Mouse (Mus musculus): Measurements from ENCODE around the gene Afap1l2. TPM values are rescaled to one million over a fixed set of nuclear protein-coding genes. Genes with fewer than 3 reads are reported as not detected.

Afap1l2 gene
- polyA plus RNA-seq, 1 experiment from 2014 or later: 2.7 TPM

DNA sequence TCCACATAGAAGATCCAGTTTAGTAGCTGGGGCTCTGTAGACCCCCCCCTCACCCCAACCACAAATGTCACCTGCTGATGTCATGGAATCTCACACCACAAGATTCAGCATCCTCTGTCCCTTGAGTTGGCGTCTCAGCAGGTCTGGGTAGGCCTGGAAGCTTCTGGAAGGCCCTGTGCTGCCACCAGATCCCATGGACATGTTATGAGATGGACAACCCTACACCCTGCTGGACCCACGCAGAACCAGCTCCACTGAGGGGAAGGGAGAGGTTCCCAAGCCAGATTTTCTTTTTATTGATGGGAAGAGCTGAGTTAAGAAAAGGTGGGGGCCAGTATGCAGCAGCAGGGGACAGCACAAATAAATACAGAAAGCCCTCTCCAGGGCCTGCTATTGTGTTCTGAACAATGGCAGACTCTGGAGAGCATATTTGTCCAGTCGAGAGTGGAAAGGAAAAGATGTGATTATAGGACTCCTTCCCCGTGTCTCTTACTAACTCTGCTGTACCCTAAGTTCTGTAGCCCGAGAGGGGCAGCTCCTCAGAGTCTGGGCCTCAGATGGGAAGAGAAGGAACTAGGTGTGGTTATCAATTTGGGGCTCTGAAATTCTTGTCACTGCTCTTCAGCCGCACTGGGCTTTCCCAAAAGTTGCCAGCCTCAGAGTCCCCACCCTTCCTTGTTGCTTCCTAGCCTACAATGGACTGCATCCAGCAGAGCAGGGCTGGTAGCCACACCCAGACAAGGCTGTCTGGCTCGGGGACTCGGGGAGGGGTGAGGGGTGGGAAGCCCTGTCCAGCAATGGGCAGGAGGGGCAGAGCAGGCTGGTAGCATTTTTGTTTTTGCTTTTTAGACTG, 20.5 kb upstream of the Afap1l2 start:
- Histone ChIP-seq H3K9ac (no peak overlapping the region), H3K4me1 (no peaks in the 10 kb centered on the region), H3K4me2 (no peak overlapping the region), H3K27me3 (no peaks in the 10 kb centered on the region), H3K27ac (no peak overlapping the region), H3K36me3 (ENCODE audit: poor library complexity, severe bottlenecking) (no peaks in the 10 kb centered on the region), H3K4me3 (no peak overlapping the region), H3K9me3 (replicated peaks) (no peaks in the 10 kb centered on the region)
- ATAC-seq: no peak
- WGBS: 35% methylated on average over 8 of the region's 8 CpGs

DNA sequence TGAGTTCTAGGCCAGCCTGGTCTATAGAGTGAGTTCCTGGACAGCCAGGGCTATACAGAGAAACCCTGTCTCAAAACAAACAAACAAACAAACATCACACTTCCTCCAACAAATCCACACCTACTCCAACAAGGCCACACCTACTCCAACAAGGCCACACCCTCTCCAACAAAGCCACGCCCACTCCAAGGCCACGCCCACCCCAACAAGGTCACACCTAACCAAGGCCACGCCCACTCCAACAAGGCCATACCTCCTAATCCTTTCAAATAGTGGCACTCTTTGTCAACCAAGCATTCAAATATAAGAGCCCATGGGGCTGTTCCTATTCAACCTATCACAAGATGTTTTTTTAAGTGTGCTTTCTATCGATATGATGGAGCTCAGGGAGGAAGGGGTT, 18.5 kb upstream of the Afap1l2 start:
- H3K9ac ChIP-seq: no peak overlapping the region
- ATAC-seq: no peak
- H3K9me3 ChIP-seq (replicated peaks): no peaks in the 10 kb centered on the region
- no peaks in the 10 kb centered on the region for H3K4me1 ChIP-seq
- H3K27me3 ChIP-seq: no peaks in the 10 kb centered on the region
- no peaks in the 10 kb centered on the region for H3K36me3 ChIP-seq (ENCODE audit: poor library complexity, severe bottlenecking)
- H3K4me2 ChIP-seq: no peak overlapping the region
- 84% methylated on average over 4 of the region's 4 CpGs for WGBS
- no peak overlapping the region for H3K27ac ChIP-seq
- no peak overlapping the region for H3K4me3 ChIP-seq

DNA sequence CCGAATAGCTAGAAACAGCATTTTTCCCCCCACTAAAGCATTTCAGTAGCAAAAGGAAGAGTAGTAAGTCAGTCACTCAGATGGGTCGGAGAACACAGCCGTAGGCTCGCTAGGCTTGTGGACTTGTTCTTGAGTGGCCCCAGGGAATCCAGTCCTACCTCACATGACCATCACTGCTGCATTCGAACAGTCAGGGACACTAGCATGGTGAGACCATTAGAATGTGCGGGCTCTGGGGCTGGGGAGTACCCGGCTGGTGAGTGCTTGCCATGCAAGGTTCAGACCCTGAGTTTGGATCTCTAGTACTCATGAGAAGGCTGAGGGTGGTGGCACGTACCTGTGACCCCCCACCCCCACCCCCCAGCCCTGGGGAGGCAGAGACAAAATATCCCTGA, 9.8 kb upstream of the Afap1l2 start:
- Histone ChIP-seq H3K36me3 (ENCODE audit: poor library complexity, severe bottlenecking) (no peaks in the 10 kb centered on the region), H3K4me3 (no peak overlapping the region), H3K9ac (no peak overlapping the region), H3K9me3 (replicated peaks) (no peaks in the 10 kb centered on the region), H3K4me2 (no peak overlapping the region), H3K4me1 (no peaks in the 10 kb centered on the region), H3K27ac (no peak overlapping the region), H3K27me3 (no peaks in the 10 kb centered on the region)
- ATAC-seq: no peak
- WGBS: 83% methylated on average over 8 of the region's 8 CpGs

DNA sequence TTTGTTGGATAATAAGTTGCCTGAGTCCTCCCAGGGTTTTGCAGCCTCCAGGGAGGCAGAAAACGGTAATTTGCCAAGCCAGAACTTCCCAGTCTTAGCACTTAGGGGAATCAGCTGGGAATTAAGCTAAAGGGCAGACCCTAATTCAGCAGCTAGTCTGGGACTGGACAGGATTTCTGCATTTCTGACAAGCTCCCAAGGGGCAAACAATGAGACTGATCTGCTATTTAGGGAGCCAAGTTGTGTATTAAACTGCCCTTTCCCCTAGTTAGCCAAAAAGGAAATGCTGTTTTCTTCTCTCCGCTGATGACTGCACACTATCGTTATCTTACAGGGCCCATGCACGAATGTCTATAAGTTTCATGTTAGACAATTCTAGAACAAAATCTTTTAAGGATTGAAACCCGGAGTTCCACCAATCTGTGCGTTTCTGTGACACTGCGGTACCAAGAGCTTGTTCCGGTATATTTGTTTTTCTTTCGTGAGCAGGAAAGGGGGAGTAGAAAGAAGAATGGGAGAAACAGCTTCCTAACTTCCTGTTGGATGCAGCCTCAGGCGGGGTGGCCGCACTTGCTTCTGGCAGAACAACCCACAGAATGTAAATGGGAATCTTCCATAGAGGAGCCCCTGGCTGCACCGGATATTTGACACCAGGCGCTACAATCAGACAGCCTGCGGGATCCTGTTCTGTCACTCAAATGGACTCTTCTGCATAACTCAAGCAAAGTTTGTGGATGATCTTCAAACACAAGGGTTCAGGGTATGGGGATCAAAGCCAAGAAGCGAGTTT, 9.2 kb upstream of the Afap1l2 start:
- 63% methylated on average over 15 of the region's 15 CpGs for WGBS
- H3K27me3 ChIP-seq: no peaks in the 10 kb centered on the region
- no peaks in the 10 kb centered on the region for H3K4me1 ChIP-seq
- H3K4me2 ChIP-seq: no peak overlapping the region
- H3K9me3 ChIP-seq (replicated peaks): no peaks in the 10 kb centered on the region
- H3K4me3 ChIP-seq: no peak overlapping the region
- H3K36me3 ChIP-seq (ENCODE audit: poor library complexity, severe bottlenecking): no peaks in the 10 kb centered on the region
- no peak for ATAC-seq
- no peak overlapping the region for H3K27ac ChIP-seq
- H3K9ac ChIP-seq: no peak overlapping the region

DNA sequence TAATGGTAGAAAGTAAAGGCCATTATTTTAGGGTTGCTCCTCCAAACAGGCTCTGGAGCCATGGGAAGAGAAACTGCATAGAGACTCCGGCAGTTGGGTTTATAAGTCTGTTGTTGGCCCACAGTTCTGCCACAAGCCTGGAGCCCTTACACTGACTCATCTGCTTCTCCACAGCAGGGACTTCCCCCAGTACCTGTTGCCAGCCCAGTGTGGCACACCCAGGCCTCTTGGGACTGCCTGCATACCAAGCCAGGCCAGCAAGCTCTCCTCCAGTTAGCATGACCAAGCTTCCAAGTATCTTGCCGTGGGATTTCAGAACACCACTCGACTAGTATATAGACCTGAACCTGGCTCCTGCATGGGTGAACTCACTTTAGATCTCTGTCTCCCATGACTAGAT, 6.8 kb upstream of the Afap1l2 start:
- no peaks in the 10 kb centered on the region for H3K4me1 ChIP-seq
- WGBS: 89% methylated on average over 3 of the region's 3 CpGs
- H3K9ac ChIP-seq: no peak overlapping the region
- no peak overlapping the region for H3K4me3 ChIP-seq
- H3K27ac ChIP-seq: no peak overlapping the region
- no peak overlapping the region for H3K4me2 ChIP-seq
- no peaks in the 10 kb centered on the region for H3K36me3 ChIP-seq (ENCODE audit: poor library complexity, severe bottlenecking)
- H3K9me3 ChIP-seq (replicated peaks): no peaks in the 10 kb centered on the region
- H3K27me3 ChIP-seq: peaks cover 3% of the 10 kb centered on the region
- ATAC-seq: no peak

DNA sequence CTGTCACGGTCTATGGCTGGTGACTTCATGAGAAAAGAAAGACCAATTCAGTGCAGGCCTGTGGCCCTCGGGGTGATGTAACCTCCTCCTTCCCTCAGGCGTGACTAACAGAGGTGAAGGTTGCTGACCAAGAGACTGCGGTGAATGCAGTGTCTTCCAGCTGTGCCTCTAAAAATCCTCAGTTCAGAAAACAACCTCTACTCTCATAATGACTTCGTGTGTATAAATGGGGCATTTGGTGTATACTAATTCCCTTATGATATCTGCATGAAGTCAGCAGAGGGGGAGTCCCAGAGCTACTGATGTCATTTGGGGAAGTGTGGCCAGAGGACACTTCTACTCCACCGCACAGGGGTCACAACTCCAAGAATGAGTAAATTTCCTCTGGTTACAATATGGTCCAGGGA, 5.2 kb upstream of the Afap1l2 start:
- Histone ChIP-seq H3K36me3 (ENCODE audit: poor library complexity, severe bottlenecking) (no peaks in the 10 kb centered on the region), H3K4me1 (peaks cover 4% of the 10 kb centered on the region), H3K9me3 (replicated peaks) (no peaks in the 10 kb centered on the region), H3K27me3 (peaks cover 17% of the 10 kb centered on the region), H3K27ac (no peak overlapping the region), H3K4me2 (no peak overlapping the region), H3K9ac (no peak overlapping the region), H3K4me3 (no peak overlapping the region)
- 59% methylated on average over 6 of the region's 6 CpGs for WGBS
- no peak for ATAC-seq

DNA sequence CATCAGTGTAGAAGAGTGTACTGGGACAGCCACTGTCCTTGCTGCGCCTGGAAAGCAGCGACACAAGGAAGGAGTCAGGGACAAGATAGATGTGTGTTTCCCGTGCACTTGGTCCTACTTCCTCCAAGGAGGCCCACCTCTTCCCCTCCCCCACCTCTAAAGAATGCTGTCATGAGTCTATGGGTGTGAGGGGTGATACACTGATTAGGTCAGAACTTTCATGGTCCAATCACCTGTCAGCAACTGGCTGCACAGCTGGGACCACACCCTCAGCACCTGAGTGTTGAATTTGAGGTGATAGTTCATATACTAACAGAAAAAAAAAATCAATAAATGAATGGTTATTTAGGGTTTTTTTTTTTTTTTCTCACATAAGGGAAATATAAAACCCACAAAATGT, 4.0 kb upstream of the Afap1l2 start:
- WGBS: 71% methylated on average over 3 of the region's 3 CpGs
- H3K4me2 ChIP-seq: no peak overlapping the region
- H3K36me3 ChIP-seq (ENCODE audit: poor library complexity, severe bottlenecking): no peaks in the 10 kb centered on the region
- H3K27me3 ChIP-seq: peaks cover 29% of the 10 kb centered on the region
- H3K4me1 ChIP-seq: peaks cover 15% of the 10 kb centered on the region
- ATAC-seq: no peak
- H3K4me3 ChIP-seq: no peak overlapping the region
- no peaks in the 10 kb centered on the region for H3K9me3 ChIP-seq (replicated peaks)
- H3K27ac ChIP-seq: no peak overlapping the region
- H3K9ac ChIP-seq: no peak overlapping the region

DNA sequence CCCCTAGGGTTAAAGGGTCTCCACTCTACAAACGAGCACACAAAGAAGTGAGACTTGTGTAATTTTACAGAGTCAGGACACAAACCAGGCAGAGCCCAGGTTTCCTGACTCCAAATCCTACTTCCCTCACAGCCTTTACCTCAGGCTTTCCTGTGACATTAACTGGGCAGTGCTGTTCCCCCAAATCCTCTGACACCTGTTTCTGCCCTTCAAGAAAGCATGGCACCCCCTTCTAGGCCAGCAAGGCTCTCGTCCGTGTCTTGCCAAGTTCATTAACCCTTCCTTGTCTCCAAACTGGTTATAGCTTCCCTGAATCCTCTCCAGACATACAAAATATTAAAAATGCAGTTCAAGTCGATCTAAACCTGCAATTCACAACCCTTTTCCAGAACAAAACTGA, 2.0 kb upstream of the Afap1l2 start:
- Histone ChIP-seq H3K4me1 (peaks cover 15% of the 10 kb centered on the region), H3K9ac (no peak overlapping the region), H3K9me3 (replicated peaks) (no peaks in the 10 kb centered on the region), H3K4me2 (no peak overlapping the region), H3K4me3 (no peak overlapping the region), H3K27me3 (peaks cover 39% of the 10 kb centered on the region), H3K36me3 (ENCODE audit: poor library complexity, severe bottlenecking) (no peaks in the 10 kb centered on the region), H3K27ac (no peak overlapping the region)
- ATAC-seq: no peak
- WGBS: 34% methylated on average over 4 of the region's 4 CpGs

DNA sequence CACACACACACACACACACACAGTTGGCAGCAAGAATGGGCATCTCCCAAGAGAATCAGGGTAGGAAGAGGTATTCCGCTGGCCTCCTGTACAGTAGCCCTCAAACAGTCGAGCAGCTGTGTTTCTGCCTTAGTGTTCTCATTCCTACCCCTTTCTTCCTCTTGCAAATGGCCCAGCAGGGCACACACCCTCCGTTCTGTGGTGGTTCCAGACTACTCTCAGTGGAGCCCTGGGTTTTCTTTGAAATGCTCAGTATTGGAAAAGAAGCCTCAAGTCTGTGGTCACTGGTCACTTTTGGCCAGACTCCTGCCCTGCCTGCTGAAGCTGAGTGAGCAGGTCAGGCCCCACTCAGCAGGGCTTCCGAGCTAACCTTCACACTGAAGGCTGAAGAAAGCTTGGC, 1.6 kb upstream of the Afap1l2 start:
- Histone ChIP-seq H3K4me3 (no peak overlapping the region), H3K36me3 (ENCODE audit: poor library complexity, severe bottlenecking) (no peaks in the 10 kb centered on the region), H3K9ac (no peak overlapping the region), H3K27ac (no peak overlapping the region), H3K4me2 (no peak overlapping the region), H3K9me3 (replicated peaks) (no peaks in the 10 kb centered on the region), H3K27me3 (peaks cover 39% of the 10 kb centered on the region), H3K4me1 (peaks cover 15% of the 10 kb centered on the region)
- 45% methylated on average over 4 of the region's 4 CpGs for WGBS
- ATAC-seq: no peak

DNA sequence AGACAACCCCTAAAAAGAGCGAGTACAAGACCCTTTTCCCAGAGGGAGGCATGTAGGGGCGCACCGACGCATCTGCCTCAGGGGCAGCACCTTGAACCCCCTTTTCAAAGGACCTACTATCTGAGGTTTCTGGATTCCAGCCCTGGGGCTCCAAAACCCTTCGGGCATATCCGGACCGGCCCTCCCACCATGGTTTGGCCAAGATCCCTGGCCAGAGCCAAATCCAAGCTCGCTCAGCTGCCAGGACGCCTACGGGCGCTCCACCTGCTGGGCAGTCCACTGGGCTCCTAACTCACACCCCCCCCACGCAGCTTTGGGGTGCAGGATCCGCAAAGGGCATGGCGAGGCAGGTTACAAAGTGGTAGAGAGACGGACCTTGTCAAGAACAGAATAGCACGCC, 737 bp downstream of the Afap1l2 start:
- Histone ChIP-seq H3K9me3 (replicated peaks) (no peaks in the 10 kb centered on the region), H3K9ac (no peak overlapping the region), H3K4me3 (peak overlapping the region; percentile 46), H3K4me2 (peak overlapping the region; percentile 79), H3K4me1 (peaks cover 22% of the 10 kb centered on the region), H3K36me3 (ENCODE audit: poor library complexity, severe bottlenecking) (no peaks in the 10 kb centered on the region), H3K27me3 (peaks cover 39% of the 10 kb centered on the region), H3K27ac (no peak overlapping the region)
- no peak for ATAC-seq
- WGBS: 70% methylated on average over 16 of the region's 16 CpGs

DNA sequence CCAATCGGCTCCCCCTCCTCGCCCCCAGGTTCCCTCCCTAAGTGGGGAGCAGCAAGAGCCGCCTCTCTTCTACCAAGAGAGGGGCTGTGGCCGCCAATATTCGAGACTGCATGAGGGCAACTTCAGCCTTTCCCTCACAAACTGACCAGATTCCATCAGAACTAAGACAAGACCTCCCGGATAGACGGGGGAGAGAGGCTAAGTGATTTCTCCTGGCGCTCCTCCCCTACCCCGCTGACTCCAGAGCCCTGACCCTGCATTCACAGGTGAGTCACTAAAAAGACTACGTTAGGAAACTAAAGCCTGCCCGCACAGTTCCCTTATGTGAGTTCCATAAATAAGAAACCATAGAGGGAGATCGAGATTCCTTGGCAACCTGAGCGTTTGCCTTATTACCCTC, 1.2 kb downstream of the Afap1l2 start:
- Histone ChIP-seq H3K4me2 (0 out of 2 replicates have a peak overlapping the region, but pooled peaks have one; percentile 79), H3K9ac (no peak overlapping the region), H3K9me3 (replicated peaks) (no peaks in the 10 kb centered on the region), H3K36me3 (ENCODE audit: poor library complexity, severe bottlenecking) (no peaks in the 10 kb centered on the region), H3K27ac (no peak overlapping the region), H3K4me3 (no peak overlapping the region), H3K27me3 (peaks cover 39% of the 10 kb centered on the region), H3K4me1 (peaks cover 22% of the 10 kb centered on the region)
- 55% methylated on average over 13 of the region's 13 CpGs for WGBS
- ATAC-seq: no peak

DNA sequence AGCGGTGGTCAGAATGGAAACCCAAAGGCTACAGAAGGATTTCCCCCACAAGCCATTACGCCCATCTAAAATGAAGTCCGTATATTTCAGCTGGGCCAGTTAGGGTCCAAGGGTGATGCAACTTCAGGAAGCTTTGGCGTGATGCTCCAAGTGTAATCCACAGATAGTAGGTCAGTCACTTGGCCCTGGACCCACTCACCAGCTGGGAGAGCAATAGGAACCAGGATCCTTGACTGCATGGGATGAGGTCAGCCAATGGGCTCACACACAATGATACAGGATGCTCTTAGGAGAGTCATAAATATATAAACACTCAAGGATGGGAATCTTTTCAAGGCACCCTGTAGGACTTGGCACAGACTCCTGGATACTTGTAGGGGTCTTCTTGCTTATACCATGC, 3.0 kb downstream of the Afap1l2 start:
- 88% methylated on average over 4 of the region's 4 CpGs for WGBS
- Histone ChIP-seq H3K4me3 (no peak overlapping the region), H3K36me3 (ENCODE audit: poor library complexity, severe bottlenecking) (no peaks in the 10 kb centered on the region), H3K9me3 (replicated peaks) (no peaks in the 10 kb centered on the region), H3K4me2 (no peak overlapping the region), H3K9ac (no peak overlapping the region), H3K4me1 (peaks cover 22% of the 10 kb centered on the region), H3K27ac (no peak overlapping the region), H3K27me3 (peaks cover 38% of the 10 kb centered on the region)
- no peak for ATAC-seq
